Mouse (Mus musculus) cerebellum, adult (tissue): ENCODE measurements around the gene Gm4131.

ENCODE experiments used
- ATAC-seq: cut with Nextera tagmentation; 2 replicates; pipeline ENCODE4 v1.9.2; 2017; ENCODE audit warnings: mild to moderate bottlenecking, moderate library complexity, mixed read lengths; ENCODE audit not compliant: insufficient number of reproducible peaks, low FRiP score, low TSS enrichment

Gm4131 gene

DNA sequence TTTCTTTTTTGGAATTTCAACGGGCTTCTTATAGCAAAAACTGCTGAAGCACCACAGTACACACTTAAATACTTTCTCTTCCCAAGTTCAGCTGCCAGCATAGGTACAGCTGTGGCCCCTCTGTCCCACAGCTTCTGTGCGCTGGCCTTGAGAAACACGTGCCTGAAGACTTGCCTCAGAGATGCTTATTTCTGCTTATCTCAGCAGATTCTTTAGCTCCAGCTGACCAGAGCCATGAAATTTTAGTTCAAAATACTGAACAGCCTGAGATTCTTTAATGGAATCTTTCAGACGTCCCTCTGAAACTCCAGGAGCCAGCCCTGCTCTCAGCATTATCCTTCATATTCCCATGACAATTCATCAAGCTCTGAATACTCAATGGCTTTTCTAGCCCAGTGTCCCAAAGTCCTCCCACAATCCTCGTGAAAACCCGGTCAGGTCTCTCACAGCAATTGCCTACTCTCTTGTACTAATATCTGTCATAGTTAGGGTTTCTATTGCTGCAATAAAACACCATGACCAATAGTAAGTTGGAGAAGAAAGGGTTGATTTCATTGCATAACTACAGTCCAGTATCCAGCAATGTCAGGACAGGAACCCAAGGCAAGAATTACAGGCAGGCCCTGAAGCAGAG is 98.5 kb downstream of the Gm4131 start:
- ATAC-seq, result no peak

DNA sequence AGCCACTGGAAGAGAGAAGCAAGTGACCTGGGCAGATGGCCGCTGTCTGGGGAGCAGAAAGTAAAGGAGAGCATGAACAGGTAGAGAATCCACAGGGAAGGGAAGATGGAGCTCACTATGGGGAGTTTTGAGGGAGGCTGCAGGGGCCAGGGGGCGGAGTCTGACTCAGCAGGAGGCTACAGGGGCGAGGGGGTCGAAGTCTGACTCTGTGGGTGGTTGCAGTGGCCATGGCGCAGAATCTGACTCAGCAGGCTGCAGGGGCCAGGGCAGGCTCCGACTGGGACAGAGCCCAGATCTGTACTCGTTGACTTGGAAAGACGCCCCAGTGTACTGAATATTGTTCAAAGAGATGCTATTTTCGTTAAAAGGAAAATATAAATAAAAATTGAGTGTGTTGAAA is 101.8 kb downstream of the Gm4131 start:
- 0 out of 2 replicates have a peak, but pooled peaks have one; percentile 66 for ATAC-seq

DNA sequence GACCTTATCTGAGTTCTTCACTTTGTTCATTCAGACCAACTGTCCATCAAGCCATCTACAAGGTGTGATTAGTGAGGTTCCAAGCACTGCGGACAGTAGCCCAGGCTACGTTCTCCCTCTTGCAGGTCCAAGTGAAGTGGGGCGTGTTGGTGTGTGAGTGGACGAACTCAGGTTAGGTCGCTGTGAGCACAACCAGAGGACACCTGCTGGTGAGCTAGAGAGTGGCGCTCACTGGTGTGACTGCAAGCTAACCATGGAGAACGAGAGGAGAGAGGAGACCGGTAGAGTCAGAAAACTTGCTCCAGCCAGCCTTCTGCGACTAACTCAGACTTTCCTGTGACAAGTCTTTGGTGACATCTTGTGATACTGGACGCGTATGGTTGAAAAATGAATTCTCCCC is 107.2 kb downstream of the Gm4131 start:
- ATAC-seq, result no peak

DNA sequence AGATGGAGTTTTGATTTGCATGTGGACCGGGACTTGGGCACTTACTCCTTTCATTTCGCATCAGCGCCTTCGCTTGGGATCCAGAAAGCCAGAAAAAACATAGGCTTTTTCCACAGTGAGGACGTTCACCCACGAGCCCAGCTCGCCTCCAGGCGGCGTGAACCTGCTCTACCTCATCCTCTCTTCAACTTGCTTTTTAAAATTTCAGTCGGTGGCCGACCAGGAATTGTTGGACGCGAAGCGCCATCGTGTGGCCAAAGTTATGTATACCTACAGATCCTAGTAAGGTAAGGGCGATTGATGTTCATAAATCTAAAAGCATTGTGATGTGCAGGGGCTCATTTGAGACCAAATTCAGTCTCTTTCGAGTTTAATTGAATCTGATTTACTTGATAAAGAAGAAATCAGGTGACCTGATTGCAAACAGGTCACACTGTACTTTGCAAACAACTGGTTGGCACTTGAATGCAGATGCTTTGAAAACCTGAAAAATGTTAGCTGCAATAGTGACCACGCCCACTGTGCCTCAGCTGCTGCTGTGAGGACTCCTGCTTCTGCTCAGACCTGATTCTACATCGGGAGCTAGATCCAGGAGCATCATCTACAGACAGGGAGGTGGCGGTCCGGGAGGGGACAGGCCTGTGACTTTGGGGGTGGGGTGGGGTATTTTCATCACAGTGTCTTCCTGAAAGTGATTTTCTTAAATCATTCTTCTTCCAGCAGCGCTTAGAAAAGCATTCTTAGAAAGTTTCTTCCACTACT is 109.1 kb downstream of the Gm4131 start:
- ATAC-seq, result peak; percentile 90

DNA sequence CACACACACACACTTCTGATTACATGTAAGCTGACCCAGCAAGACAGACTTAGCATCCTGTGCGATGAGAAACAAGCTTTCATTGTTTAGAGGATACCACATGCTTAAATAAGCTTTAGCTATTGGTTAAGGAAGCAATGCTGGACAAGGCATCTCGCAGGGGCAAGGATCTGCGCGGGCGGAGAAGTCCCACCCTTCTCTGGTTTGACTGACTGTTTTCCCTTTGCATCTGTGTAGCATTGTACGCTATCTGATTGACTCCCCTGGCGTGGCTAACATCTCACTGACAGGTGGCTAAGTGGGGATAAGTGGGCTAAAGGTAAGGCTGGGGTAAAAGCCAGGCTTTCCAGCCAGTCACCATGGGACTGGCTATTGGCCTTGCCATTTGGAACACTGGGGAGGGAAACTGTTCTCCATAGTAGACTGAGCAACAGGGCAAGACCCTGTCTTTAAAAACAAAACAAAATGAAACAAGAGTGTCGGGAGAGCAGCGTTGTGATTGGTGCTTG is 110.4 kb downstream of the Gm4131 start, which contains the start of gene Gucy1b2:
Gene Gucy1b2 (minus strand): TSS at position 51 of the 509 bp plus-strand sequence.
- no peak for ATAC-seq

DNA sequence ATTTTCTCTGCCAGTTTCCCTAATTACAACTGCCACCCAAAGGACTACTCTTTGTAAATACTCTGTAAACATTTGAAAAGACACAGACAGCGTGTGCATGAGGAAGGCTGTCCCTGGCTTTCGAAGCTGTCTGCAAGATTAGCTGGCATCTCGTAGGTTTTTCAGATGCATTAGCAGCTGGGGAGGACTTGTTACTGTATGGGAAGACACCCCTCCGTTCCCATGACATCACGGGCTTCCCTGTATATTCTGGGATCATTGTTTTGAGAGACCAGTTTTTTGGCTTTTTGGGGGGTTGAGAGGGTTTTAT is 111.2 kb downstream of the Gm4131 start:
- ATAC-seq, result no peak

DNA sequence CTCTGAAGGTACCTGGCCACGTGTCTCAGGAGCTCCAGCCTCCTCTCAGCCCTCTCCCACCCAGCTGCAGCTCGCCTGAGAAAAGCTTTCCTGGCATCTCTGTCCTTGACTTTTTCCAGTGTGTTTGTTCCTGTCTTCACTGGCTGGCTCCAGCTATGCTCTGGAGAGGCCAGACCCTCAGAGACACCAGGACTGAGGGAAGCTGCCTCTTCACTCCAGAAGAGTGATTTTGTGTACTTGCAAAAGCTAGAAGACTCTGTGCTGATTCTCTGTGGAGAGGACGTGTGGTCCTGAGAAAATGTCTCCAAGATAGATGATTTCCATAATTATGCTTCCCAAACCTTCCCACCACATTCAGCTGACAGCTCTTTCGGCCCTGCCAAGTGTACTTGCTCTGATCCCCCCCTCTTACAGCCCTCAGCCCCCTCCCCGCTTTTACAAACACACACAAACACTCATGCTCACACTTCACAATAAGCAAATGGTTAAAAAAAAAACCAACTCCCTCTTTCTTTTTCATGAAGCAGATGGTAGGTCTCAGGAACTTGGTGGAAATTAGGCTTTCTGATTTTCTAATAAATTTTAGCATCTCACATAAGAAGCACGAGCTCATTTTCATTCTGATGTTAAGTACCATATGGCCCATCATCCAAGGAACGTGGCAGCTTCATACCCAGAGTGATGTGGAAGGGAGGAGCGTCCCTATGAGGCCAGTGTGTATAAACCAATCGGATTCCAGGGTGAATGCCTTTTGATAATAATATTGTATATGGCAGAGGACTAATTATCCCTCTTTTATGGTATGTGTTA is 111.8 kb downstream of the Gm4131 start:
- no peak for ATAC-seq

DNA sequence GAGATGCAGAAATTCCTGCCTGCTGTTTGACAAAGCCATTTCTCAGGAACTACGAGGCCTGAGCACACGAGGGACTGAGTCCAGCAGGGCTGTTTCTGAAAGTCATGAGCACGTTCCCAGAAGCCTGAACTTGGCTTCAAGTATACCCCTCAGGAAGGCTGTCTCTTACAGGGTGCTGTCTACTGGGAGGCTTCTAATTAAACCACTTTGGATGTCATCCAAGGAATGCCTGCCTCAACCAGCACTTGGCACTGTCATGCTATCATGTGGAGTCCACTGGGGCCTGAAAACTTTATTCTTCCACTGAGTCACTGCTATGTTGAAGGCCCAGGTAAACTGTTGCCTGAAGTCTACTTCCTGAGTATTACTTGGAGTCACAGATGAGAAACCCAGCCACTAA is 112.6 kb downstream of the Gm4131 start:
- ATAC-seq, result no peak

DNA sequence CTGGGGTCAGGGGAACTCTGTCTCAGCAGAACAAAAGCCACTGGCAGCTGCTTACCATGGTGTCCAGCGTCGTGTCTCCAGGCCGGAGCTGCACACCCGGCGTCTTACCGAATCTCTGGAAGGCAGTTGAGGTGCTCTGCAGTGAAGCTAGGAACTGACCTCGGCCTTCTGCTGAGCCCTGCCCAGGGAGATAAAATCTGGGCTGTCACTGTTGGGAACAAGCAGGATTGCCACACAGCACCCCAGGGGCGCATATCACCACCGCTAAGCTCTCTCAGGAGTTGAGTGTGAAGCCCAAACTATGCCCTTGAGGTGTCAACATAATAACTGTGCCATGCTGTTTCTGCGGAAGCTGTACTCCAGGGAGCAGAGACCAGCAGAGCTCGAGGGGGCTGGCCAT is 113.4 kb downstream of the Gm4131 start:
- no peak for ATAC-seq

DNA sequence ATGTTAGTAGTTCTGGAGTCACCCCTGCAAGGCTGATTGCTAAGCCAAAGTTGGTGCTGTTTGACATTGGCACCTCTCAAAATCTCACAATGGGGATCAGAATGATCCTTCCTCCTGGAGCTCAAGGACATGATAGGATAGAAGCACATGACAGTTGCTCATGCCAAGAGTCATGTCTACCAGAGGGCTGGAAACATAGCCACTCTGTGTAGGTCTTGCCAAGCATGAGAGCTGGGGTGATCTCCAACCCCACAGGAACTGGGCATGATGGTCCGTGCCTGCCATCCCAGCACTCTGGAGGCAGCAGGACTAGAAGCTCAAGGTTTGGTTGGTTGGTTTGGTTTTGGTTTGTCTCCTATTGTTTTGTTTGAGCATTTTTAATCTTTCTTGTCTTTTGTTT is 116.0 kb downstream of the Gm4131 start:
- no peak for ATAC-seq

DNA sequence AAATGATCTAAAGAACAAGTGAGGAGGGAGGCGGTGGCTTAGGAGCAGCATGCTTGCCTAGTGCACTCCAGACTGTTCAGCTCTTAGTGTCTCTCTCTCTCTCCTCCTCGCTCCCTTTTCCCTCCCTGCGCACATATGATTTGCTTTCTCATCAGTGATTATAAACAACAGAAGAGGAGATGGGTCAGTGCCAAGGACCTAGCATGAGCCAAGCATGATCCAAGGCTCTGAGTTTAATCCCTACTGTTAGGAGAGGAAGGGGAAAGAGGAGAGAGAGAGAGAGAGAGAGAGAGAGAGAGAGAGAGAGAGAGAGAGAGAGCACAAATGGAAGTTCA is 119.5 kb downstream of the Gm4131 start:
- no peak for ATAC-seq

DNA sequence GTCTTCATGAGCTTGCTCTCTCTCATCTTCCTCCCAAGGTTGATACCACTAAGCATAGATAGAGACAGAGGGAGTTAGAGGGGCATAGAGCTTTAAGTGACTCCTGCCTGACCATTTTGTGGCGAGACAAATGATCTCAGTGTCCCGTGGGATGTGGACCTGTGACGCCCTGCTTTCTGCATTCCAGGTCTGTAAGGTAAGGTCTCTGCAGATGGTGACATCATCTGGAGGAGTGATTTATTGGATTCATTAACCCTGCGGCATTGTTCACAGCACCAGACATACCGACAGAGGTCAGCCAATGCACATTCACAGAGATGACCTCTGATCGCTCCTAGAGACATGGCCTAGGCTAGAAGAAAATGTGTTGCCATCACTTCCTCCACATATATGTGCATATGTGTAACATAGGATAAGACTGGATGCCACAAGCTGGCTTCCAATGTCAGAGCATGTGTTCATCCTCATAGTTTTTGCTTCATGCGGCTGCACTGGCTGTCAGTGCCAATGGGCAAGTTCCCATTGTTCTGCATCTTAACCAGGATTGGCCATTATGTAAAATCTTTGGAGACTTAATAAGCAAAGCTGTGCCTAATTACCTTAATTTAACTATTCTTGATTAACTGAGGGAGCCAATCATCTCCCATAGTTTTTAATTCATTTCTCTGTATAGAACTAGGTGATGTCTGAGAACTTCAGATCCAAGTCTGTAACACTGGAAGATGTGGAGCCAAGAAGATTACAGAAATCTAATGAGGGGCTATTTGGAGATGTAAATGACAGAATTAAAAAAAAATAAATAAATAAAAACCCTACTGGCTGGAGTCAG is 120.1 kb downstream of the Gm4131 start:
- no peak for ATAC-seq

DNA sequence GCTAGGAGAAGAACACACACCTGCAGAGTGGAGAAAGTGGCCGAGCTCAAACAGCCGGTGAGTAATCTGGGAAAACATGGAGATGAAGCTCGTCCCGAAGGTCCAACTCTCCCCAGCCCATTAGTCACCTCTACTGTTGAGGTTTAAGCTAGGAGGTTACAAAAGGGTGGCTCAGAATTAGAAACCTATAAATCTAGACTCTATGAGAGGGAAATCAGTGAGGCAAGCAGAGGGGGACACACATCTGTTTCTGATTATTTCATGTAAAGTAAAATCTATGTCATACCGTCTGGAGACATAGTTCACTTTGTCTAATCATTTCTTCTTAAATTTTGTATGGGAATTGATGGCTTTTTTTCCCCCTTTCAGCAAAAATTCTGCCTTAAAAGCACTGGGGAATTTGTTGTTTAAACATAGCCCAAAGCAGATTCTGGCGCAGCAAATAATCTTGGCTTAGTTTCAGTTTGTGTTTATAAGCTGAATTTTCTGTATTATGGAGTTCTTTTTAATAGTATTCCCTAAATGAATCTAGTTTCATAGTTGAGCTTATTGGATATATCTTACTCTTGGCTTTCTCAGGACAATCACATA is 122.8 kb downstream of the Gm4131 start:
- no peak for ATAC-seq

DNA sequence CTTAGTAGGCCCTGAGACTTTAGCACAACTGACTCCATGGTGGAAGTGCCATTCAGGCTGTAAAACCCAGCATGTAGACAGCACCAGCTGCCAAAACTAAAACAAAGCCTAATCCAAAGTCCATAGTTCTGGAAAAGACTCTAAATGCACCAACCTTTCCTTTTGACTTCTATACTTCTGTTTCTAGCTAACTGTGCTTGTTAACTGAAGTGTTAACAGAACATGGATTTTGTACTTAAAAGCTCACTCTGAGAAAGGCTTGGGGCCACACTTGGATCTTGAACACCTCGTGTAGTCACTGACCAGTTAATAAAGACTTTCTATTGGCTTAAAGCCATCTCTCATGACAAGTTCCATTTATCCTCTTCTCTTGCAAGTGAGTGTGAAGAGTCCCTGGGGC is 123.8 kb downstream of the Gm4131 start:
- ATAC-seq, result no peak

DNA sequence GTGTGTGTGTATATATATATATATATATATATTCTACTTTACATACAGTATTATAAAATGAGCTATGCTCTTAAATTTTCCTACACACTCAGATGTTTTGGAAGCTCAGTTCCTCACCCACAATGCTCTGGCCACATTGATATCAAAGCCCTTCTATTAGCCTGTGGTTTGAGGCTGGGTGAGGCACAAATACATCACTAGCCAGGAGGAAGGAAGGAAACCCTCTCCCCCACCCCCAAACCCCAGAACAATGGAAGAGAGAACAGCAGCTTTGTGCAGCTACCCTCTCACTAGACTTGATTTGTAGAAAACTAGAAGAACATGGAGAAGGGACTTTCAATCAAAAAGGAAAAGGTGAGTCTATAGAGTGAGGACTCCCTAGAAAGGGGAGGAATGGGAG is 126.7 kb downstream of the Gm4131 start:
- no peak for ATAC-seq

DNA sequence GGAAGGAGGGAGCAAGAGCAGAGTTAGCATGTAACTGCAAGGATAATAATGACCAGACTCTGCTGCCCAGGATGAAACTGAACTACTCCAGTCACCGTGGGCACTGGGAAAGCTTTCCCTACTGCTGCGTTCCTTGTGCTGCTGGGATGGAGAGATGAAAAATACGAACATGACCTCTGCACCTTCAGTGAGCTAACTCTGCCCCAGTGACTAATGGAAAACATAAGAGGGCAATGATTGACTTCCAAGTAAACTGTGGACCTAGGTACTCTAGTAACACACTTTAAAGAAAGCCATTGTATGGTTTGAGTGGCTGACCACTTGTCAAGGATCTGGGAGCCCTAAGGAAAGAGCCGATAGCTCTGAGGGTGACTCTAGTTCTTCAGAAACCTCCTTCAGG is 128.5 kb downstream of the Gm4131 start:
- no peak for ATAC-seq

DNA sequence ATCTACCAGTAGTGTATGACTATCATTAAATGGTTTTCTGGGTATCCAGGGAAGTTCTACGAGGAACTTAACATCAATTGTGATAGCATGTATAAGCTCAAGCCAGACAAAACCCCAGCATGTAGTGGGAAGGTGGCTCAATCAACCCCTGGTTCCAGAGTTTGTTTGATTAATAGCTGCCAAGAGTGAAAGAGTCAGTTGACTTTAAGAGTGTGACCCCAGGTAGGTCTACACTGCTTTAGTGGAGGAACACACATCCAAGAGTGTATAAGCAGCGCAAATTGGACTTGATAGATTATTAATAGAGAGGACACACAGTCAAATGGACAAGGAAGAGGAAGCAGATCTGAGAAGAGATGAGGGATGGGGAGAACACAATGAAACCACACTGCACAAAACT is 128.9 kb downstream of the Gm4131 start:
- no peak for ATAC-seq

DNA sequence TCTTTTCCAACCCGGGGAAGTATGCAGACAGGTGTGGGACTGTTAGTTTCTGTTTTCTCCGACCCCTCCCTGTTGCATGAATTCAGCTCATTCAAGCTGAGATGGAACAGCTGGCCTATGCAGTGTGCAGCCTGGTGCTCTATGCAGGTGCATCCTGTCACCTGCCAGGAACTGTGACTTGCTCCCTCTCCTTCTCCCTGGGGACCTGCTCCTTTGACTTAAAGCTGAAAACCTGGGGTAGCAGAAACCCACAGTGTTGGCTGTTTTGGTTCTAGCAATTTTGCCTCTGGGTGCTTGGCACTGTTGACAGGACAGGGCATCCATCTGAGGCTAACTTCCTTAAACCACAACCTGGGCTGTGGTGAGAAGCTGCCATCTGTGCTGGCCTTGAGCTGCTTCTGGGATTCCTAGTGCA is 141.4 kb downstream of the Gm4131 start:
- no peak for ATAC-seq

DNA sequence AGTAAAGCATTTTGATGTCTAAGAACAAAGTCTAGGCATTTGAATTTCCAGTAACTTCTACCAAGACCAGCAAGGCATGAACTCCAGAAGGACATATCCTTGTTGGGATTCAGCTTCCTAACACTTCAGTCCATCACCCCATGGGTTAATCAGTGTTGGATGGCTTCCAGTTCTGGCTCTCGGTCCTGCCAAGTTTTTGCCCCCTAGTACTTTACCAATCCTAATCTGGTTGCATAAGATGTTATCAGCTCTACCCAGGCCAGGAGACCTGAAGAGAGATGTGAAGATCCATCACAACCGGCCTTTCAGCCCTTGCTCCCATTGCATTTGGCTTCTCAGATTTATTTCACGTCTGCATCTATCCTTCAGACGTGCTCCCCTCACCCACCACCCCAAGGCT is 144.5 kb downstream of the Gm4131 start:
- ATAC-seq, result no peak

DNA sequence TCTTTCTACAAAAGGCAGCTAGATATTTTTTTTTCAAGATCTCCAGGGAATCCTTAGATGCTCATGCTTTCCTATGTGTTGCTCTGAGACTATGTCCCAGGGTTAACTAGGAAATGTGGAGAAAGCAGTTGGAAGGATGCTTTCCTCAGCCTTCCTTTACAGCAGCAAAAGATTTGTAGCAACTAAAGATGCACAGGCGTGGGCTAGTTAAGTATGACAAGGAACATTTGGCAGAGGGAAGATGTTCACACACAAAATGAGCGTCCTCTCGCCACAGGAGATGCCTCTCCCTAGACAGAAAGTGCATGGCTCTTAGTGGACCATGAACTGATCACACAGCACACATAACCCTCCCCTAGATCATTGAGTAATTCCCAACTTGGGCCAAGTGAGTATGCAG is 149.2 kb downstream of the Gm4131 start:
- ATAC-seq, result no peak
